Mouse (Mus musculus): ENCODE results near the gene Pls1. TPM values are rescaled to one million over a fixed set of nuclear protein-coding genes. Genes with fewer than 3 reads are reported as not detected.

Pls1 gene
- 1 to 10 TPM in 1 of 3 experiments, under 1 TPM in 2; 0.41 to 1.1 (median 0.55) TPM for polyA plus RNA-seq (2017; shearing (Covaris generic))

DNA sequence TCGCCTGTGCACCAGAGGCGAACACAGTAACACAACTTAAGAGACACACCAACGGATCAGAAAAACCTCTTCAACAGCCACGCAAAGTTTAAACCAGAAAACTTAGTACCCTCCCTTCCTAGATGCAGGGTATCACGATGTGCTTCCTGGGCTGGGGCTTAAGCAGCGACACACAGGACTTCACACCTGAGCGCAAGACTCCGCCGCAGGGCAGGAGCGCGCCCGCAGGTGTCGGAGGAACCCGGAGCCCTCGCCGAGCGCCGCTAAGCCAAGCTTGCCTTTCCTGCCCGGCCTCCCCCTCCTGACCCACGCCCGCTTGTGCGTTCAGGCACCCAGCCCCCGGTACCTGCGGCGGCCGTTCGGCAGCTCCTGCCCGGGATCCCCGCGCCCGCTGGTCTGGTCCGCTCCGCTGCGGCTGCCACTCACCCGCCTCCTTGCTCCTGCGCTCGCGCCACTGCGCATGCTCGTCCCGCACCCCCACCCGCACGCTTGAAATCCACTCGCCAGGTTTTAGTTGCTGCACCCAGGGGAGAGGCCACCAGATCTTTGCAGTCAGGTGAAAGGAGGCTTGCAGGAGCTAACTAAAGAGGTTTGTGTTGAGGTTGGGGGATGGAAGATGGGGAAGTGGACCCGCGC, at the start of gene Pls1:
TSS of gene Pls1 (minus strand) at position 487 of the 636 bp plus-strand sequence.
- peak; percentile 78 for ATAC-seq

DNA sequence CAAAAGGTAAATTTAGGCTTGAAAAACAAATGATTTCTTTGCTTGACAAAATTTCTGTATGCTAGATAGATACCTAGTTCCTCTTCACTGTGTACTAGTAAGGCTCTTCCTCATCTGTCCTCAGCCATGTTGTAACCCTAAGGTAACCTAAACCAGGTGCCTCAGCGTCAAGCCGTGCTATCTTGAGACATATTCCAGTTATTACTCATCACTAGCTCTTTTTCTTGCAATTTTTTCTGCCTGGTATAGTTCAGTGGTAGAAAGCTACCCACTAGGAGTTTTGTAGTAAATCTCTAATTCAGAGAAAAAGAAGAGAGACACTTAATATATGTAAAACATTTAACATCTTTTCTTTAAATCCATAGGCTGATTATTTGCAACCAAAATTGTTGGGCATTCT, 37.6 kb upstream of the Pls1 start:
- no peak for ATAC-seq

DNA sequence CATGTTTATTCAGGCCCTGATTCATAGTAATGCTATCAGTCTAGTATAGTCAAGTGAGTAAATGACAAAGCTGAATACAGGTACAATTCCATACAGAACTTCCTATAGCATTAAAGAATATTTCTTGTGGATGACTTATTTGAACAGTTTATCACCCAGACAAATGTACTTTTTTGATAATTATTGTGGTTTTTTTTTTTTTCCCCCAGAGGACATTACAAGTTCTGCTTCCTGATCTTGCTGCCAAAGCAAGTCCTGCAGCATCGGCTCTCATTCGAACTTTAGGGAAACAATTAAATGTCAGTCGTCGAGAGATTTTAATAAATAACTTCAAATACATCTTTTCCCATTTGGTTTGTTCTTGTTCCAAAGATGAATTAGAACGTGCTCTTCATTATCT, 33.1 kb upstream of the Pls1 start:
- ATAC-seq = no peak

DNA sequence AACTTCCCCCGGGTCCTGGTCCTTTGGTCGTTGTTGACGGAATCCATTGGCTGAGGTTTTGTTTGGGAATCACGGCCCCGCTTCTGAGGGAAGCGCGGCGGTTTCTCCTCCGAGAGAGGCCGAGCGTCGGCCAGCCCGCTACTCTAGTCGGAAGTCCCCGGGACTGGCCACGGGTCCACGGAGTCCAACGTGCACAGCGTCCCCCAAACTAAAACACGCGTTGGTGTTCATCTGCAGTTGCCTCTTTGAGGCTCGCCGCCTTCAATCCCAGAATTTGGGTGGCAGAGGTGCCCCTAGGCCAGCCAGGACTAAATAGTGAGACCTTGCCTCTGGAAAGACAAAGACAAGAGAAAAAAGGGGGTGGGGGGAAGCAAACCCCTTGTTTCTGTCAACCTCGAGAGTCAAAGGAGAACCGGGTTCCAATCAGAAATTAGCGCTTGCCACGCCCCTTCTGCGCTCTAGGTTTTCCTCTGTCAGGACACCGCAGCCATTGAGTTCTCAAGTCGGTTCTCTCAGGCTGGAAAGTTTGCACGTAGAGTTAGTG, 13.0 kb upstream of the Pls1 start:
- ATAC-seq = peak; percentile 50

DNA sequence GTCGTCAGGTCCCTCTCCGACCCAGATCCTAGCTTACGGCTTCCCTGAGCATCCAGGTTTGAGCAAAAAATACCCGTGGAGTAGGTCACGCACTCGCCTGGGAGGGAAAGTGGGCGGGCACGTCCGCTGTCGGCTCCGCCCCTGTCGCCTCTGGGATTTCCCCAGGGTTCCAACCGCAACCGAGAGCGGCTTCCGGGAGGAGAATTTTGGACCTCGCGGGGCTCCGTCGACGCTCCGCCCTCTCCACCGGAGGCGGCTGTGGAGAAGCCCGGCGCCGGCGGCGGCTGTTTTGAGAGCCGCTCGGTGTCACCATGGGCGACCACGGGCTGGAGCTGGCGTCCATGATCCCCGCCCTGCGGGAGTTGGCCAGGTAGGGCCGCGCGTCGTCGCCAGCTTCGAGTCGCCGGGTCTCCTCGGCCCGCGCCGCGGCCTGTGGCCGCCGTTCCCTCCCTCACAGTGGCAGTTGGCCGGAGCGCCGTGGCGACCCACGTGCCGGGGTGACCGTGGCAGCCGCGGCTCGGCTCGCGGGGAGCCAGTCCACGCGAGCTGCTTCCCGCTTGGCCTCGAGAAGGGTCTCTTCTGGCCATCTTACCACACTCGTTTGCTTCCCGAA, 12.4 kb upstream of the Pls1 start, which contains the start of gene Atr:
TSS of gene Atr (plus strand) at position 184 of the 613 bp plus-strand sequence.
- peak; percentile 86 for ATAC-seq

DNA sequence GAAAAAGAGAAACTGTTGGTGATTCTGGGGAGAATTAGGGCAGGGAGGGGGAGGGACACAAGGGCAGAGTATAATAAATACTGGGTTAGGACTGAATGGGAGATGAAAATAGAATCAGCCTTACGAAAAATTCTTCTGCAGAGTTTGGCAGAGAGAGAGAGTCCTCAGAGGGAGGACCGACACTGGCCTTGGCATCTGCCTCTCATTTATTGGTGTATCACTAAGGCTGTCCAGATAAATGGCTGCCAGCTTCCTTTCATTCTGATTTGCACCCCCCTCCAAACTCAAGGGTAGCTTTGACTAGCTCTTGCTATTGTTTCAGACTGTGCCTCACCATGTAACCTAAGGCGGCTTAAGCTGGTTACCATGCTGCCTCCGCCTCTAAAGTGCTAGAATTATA, 10.9 kb upstream of the Pls1 start:
- no peak for ATAC-seq

DNA sequence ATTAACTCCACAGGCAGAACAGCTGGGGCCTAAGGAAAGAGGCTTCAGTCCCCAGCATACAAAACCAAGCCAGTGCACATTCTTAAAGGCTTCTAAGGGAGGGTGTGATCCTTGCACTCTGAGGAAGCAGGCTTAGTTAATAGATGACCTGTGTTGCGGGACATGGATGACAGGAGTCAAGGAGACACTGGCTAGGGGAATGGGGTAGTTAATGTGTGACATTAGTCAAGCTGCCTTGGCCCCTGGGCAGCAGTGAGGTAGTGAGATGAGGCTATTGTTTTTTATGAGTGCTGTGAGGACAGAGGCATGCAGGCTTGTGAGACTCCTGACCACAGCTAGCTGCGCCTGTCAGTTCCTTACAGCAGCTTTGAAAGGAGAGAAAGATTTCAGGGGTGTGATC, 9.8 kb upstream of the Pls1 start:
- ATAC-seq = no peak

DNA sequence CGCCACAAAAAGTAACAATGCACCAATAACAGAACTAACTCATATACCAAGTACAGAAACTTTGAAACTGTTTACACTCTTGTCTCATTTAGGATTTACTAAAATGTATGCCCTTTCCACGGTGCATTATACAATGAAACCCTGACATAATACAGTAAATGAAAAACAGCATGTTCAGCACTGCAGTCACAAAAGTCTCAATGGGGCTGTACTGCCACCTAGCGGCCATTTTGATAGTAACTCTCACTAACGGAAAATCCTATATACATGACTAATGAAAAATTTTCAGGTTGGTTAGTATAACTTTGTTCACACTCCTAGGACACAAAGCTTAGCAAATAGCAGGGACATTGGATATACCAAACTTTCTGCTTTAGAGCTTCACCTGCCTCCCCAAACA, 7.8 kb upstream of the Pls1 start:
- ATAC-seq = peak; percentile 51

DNA sequence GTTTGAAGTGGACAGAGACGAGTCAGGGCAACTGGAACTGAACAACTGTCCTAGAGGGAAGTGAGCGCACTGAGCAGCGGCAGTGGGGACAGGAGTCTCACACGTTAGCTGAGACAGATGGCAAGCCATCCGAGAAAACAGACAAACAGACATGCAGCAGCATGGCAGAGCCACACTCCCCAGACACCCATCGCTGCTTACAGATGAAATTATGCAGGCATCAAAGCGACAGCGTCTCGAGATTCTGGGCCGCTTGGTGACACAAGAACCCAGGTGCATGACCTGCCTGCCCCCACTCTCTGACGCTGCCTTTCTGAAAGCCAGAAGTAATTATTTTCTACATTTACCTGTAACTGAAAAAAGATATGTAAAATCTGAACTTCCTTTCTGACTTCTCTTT, 6.6 kb upstream of the Pls1 start:
- ATAC-seq = no peak

DNA sequence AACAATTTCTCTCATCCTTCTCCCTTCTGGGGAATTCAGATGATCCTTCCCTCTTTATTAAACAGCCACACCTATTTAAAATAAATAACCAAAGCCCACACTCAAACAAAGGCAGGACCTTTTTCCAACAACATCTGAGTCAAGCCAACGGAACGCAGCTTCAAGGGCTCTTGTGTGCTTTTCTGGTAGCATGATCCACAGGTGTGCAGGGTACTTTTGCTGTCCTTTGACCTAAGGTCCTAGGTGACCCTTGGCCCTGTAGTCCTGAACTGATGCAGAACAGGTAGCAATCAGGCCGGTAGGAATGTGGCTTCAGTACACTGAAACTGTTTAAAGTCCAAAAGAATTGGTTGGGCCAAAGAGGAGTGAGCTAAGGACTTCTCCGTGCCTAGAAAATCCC, 600 bp upstream of the Pls1 start:
- no peak for ATAC-seq

DNA sequence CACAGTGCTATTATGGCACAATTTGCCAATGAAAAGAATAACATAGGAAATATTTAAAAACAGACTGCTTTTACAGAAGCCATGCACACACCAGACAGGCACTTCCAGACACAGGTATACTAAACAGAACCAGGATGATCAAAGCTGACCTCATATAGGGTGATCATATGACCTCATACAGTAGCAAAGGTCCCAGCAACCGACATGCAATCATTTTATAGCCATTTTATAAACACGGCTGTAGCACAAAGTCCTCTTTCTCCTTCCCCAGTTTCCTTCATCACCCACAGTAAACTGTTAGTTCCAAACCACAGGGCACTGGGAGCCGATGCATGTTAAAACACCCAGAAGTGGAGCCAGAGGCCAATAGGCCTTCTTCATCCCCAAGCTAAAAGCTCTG, 5.7 kb downstream of the Pls1 start:
- no peak for ATAC-seq

DNA sequence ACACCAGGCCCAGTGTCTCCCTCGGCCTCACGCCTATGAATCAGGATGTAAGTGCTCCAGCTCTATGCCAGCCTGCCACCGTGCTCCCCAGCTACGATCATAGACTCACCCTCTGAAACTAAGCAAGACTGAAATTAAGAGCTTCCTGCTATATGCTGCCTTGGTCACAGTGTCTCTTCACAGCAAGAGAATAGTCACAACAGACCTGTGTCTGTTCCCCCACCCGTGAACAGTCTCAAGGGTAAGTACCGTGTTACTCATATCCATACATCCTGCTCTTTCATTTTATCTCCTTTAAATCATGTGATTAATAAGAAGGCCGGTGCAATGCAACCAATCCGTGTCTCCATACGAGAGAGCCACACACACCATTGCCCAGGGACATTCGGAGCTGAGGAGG, 9.4 kb downstream of the Pls1 start:
- peak; percentile 75 for ATAC-seq

DNA sequence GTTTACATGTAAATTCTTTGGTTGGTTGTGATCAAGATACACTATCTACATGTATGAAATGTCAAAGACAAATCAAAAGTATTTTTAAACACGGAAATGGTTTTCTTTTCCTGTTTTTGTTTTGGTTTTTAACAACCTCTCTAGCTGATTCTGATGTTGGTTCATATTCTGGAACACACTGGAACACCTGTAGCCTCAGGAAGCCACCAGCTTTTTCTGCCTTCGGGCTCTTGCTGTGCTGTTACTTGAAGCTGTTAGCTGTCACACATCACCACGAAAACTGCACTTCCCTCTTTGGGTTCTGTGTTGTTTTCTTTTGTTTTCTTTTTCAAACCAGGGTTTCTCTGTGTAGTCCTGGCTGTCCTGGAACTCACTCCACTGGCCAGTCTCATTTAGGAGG, 10.3 kb downstream of the Pls1 start:
- peak; percentile 12 for ATAC-seq

DNA sequence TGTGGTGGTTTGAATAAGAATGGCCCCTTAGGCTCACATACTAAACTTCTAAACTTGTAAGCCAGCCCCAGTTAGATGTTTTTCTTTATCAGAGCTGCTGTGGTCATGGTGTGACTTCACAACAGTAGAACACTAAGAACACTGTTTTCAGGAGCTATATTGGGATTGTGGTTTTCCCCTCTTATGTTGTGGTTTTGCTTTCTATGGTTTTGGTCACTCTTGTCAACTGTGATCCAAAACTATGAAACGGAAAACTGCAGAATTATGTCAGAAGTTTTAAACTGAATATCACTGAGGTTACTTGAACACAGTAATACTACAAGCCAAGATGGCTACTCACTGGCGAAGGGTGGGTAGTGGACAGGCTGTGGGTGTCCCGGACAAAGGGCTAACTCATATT, 12.4 kb downstream of the Pls1 start:
- no peak for ATAC-seq

DNA sequence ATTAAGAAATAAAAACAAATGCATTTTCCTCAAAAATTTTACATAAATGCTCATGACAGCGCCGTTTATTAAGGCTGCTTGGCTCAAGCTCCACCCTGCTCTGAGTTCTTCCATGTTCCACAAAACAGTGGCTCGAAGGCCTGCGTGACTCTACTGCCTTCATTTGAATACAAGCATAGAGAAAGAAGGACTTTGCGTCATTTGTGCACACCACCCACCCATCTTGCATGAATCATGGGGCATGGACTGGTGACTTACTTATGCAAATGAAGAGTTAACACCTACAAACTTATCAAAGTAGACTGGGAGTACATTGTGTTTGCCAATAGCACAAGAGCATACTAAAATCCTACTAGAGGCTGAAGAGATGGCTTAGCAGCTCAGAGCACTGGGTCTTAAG, 17.5 kb downstream of the Pls1 start:
- ATAC-seq = no peak

DNA sequence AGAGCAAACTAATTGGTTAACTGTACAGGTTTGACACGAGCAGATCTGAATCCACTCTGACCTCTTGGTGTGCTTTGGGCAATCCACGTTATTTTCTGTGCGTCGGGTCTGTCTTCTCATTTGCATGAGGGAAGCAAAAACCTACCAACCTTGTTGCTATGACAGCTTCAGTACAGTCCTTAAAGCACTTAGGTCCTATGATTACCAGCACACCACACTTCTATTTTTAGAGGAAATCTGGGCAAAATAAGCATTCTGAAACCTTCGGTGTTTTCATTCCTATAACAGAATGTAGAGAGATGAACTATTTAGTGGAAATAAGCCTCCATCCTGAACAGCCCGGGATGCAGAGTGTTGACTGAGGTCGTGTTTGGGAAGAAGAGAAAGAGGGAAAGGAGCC, 22.6 kb downstream of the Pls1 start:
- ATAC-seq = no peak

DNA sequence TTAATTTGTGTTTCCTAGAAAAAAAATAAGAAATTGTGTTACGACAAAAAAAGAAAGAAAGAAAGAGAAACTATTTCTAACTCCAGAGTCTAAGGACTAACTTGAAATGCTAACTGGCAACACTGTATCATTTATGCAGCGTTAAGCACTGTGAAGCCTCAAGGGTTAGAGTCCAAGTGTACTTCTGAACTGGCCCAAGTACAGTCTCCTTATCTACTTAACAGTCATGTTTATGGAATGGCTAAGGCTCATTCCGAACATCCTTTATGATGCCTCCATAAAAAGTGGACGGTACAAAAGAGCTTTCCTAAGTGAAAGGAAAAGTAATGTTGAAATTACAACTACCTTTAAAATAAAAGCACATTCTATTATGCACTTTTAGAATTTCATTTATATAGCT, 29.4 kb downstream of the Pls1 start:
- no peak for ATAC-seq

DNA sequence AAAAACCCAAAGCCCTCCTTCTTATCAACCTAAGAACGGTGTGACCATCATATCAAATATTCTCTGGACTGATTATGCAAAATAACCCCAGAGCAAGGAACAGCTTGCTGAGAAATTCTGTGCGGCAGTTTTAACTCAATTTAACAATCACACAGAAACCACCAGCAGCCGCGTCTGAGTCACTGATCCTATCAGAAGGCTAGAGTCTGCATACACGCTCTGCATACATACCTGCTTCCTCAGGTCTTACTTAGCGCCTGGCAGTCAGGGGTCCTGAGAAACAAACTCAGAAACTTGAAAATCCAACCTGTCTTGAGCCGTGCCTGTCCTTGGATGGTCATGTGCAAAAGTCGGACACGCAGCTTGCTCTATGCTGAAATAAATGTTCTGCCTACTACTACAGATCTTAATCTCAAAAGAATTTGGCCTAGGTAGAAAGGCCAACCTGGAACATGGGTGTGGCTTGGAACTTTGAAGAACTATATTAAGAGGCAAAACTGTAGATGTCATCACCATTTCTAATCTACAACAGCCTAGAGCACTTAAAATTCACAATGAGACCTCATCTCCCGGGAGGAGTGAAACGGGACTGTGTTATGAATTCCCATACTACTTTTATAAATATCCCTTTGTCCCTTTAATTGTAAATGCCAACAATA, 30.0 kb downstream of the Pls1 start:
- no peak for ATAC-seq

DNA sequence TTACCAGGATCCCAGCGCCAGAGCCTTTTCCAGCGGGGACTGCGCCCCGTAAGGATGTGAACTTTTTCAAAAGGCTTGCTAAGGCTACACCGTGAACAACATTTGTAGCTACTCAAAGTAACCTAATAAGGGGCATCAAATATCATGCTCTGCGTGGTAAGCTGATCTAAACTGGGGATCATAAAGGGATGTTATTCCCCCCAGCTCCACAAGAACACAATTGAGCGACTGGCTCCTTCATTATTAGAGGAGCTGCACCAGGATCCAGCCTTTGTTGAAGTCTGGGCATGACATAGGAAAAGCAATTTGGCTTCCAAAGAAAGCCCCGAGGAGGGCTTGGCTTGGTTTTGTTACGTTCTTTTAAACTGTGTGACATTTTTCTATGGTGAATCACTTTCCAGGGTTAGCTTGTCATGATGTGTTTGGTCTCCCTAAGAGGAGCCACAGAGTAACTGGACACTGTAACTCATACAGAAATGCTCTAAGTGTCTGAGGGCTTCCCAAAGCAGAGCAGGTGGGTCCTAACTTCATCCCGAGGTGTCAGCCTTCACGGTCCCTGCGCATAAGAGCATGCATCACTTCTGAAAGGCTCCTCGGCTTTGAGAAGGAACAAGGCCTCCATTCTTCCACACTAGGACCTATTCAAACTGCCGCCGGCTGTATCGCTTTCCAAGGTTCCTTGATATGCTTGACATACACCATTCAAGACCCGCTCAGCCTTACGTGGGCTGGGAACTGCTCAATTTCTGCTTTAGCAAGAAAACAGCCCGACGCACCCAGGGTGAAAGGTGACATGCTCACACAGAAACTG, 31.2 kb downstream of the Pls1 start:
- ATAC-seq = no peak

DNA sequence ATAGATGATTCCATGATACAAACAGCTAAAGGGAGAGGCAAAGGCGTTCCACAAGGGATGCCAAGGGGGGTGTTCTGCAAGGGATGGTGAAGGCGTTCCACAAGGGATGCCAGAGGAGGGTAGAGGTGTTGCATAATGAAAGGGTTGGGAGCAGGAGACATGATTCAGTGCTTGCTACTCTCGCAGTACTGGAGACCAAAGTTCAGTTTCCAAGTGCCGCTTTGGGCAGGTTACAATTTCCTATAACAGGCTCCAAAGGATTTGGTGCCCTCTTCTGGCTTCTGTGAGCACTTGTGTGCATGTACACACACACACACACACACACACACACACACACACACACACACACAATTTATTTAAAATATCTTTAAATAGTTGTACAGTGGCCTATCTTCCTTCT, 33.3 kb downstream of the Pls1 start:
- ATAC-seq = no peak

DNA sequence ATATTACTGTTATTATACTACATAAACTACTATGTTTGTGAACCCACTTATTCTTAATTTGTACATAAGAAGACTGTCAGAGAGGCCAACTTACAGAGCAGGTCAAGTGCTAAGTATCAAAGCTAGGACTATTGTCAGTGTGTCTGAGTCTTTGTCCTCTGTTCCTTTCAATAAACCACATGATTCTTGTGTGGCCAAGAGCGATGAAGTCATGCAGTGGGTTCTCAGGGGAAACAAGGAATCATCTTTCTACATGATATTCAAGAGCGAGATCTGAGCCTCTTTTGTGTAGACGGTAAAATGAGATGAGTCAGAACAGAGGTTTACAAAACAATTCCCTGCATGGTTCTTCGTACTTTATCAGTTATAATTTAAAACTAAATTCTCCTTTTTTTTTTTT, 35.5 kb downstream of the Pls1 start:
- ATAC-seq = no peak

DNA sequence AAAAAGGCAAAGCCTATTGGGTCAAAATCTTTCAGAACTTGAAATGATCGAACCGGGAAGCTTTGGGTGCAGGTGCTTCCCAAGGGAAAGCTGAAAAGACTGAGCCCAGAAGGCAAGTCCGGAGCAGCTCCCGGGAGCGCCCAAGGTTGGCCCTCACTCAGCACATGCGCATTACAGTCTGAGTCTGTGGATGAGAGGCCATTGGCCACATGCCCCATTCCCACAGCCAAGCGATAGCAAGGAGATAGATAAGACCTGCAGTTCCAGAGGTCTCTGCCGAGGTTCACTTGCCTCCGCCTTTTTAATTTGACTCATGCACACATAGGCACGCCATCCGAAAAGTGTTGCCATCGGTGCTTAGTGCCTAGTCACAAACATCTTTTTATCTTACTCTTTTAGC, 39.7 kb downstream of the Pls1 start:
- ATAC-seq = no peak

DNA sequence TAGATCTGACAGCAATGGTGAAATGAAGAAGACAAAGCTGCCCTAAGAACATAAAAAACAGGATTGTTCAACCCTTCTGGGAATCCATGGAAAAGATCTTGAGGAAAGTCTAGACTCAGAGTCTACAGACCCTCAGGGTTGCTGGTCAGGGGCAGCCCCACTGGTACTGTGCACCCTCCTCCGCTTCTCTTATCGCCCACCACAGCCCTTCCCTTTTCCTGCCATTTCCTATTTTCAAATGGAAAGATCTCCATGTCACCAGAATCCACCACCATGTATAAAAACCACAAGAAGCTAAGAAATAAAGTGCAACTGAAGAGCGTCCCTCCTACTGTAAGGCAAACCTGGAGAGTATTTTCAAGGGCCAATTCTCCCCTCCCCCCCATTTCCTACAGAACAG, 41.3 kb downstream of the Pls1 start:
- no peak for ATAC-seq

Data from inflammation-experienced regulatory T-cells, adult 6 months (primary cell).